Mouse (Mus musculus): ENCODE results near the gene Gck.
"Not testable (repeated sequence)": the region's sequence is repeated elsewhere in the genome, so short reads cannot be mapped to it uniquely, and the experiment has no call there.

Gck gene

DNA sequence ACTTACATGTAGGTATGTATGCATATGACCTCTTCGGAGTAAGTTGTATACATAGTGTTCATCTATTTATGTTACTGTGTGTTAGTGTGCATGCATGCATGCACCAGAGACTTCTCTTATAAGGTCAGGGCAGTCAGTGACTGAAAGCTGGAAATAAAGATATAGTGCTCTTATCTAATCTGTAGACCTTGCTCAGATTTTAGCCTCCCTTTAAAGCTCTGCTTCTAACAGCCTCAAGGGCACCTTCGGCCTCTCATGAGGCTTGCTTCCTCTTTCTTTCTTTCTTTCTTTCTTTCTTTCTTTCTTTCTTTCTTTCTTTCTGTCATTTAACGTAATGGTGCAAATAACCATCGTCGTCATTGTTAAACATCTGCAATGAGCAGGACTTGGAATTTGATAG, 4.6 kb upstream of the Gck start:
- DNase-seq: no peak

DNA sequence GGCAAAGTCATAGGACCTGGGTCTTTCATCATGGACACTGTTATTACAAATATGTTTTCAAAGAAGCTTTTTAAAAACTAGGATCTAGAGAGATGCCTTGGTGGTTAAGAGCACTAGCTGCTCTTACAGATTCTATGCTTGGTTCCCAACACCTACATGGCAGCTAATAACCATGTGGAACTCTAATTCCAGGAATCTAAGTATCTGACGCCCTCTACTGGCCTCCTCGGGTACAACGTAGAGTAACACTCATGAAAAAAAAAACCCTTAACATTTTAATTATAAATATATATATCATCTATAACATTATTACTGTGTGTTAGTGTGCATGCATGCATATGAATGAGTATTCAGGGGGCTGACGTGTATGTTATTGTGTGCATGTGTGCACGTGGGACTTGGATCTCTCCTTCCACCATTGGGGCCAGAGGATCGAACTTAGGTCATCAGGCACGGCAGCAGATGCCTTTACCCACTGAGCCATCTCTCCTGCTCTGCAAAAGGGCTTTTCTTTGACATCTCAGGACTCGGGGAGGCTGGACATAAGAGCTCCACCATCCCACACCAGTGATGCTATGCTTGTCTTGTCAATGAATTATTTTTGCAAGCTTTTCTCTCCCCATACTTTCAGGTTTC, 3.4 kb upstream of the Gck start:
- DNase-seq: no peak

DNA sequence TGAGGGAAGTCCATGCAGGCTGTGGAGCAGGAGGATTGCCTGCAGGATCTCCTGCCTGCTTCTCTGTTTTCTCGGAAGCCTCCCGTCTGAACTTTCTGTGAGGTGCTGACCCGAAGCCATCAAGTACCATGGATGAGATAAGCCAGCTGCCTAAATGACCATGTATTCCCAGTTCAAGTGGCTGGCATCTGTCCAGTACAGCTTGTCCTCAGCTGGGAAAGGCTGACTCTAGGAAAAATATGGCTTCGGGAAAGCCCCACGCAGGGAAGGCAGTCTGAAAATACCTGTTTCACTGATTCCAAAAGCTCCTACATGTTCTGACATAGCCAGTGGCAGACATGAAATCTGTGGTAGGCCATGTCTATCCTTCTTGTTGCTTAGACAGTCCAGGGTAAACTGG, 2.6 kb upstream of the Gck start:
- no peak for DNase-seq

DNA sequence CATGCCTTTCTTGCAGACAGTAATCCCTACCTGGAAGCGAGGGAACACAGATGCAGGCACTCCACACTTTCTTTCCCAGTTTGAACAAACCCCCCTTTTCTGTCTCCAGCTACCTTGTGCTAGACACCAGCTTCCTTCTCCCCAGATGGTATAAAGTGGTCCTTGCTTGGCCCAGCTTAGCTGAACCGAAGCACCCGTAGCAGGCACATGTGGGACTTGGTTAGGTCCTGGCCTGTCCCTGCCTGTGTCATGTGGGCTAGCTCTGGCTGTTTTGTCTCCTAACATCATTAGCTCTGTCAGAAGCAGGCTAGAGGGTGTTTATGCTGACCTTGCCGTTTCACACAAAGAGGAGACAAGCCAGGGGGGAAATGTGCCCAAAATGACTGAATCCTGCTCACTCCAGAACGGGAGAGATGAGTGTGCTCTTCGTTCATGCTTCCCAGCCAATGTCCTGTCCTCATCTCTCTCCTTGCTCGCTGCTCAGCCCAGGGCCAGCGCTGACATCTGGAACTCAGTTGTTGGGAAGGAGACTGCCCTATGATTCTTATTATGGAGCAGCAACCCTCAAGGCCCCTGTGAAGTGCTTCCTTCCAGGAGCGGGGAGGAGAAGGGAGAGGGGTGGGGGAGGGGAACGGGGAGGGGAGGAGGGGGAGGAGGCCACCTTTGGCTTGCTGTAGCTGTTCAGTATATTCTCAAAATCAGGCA, 1.2 kb downstream of the Gck start:
- no peak for DNase-seq

DNA sequence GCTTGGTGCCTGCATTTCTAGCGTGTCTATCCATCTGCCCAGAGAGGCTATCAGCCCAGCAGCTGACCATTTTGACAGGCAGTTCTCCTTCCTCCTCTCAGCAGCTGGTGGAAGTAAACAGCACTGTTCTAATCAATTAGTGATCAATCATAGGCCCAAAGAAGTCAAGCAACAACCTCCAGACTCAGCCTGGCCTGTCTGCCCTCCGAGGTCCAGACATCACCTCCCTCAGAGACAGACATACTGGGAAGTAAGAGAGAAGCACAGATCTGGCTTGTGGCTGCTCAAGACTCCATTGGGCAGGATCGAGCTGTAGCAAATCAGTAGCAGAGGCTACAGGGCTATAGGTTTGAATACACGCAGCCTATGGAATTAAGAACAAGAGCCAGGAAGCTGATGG, 2.1 kb downstream of the Gck start:
- no peak for DNase-seq

DNA sequence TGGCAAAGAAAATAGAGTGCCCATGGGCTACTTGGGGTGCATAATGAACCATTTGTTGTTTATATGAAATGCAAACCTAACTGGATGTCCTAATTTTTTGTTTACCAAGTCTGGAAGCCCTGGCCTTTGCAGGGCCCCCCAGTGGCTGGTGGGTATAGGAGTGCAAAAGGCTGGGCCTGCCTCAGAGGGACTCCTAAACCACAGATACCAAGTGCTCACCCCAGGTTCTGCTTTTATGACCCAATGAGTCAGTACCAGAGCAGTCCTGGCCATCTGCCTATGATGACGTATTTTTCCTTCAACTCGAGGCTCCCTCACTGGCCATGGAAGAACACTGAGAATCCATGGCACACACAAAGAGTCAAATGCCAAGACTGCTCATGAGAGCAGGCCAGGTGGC, 4.8 kb downstream of the Gck start:
- DNase-seq: no peak

DNA sequence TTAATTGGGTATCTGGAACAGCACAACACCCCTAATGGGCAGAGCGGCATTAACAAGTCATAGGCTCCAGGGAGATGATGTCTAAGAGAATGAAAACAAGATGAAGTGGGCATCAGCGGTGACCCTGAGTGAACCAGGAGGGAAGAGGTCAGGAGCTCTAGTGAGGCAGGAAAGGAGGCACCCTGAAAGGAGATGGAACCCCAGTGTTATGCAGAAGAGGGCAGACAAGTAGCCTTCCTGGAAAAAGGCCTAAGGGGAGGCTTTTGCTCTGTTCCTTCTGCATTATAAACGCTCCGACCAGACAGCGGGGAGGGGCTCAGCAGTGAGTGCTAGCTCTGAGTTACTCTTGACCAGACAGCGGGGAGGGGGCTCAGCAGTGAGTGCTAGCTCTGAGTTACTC, 6.9 kb downstream of the Gck start:
- no peak for DNase-seq

DNA sequence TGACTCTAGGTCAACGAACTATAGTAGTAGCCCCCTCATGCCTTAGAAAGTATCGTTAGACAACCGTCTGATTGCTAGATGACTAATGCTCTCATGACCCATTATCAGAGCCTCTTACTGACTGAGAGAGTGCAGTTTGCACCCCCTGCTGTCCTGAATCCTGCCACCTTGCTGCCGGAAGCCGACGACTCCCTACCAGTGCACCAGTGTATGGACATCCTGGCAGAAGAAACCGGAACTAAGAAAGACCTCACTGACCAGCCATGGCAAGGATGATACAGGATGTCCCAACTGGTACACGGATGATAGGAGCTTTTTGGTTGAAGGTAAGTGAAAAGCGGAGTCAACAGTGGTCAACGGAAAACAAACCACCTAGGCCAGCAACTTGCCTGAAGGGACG, 15.3 kb downstream of the Gck start:
- DNase-seq: not testable (repeated sequence)

DNA sequence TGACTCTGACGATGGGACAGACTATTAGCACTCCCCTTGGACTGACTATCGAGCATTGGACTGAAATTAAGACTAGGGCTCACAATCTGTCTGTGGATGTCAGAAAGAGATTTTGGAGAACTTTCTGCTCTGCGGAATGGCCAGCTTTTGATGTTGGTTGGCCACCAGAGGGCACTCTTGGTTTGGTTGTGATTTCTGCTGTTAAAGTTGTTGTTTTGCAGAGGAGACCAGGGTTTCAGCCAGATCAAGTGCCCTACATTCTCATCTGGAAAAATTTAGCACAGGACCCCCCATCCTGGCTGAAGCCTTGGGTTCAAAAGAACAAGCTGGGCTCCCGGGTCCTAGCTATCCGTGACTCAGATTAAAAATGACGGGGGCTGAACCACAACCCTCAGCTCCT, 17.9 kb downstream of the Gck start:
- DNase-seq: peak in 1 of 2 experiments; percentile 22

DNA sequence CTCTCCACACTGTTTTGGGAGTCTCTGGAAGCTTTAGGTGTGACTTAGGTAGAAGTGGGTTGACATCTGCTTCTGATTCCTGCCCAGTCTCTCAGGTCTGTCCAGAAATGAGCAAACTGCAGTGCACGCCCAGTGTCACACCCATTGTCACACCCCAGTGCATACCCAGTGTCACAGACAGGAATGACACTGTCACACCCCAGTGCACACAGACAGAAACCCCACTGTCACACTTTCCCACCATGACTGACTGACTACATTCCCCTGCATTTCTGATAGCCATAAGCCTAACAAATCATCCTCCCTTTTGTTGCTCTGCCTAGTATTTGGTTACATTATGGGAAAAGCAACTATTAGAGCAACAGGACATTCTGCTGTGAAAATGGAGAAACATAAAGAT, 19.3 kb downstream of the Gck start:
- DNase-seq: no peak

DNA sequence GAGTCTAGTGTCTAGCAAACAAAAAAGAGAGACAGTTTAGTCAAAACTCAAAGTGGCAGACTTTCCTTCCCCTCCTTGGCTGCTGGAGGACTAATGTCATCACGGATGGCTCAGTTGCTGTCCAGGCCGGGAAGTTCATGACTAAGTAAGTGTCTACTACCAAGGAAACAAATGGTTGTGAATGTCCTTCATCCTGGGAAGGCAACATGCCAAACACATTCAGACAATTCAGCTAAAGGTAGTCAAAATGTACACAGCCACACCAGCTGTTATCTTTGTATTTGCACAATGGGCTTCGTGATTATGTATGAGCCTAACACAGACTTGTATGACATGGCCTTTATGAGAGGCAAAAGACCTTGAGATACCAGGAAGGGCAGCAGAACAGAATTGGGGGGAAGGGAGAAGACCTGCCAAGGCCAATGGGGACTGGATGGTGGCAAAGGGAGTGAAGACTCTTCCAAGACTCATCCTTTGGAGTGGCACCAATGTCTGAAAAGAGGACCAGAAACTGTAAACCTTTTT, 23.1 kb downstream of the Gck start:
- no peak for DNase-seq

DNA sequence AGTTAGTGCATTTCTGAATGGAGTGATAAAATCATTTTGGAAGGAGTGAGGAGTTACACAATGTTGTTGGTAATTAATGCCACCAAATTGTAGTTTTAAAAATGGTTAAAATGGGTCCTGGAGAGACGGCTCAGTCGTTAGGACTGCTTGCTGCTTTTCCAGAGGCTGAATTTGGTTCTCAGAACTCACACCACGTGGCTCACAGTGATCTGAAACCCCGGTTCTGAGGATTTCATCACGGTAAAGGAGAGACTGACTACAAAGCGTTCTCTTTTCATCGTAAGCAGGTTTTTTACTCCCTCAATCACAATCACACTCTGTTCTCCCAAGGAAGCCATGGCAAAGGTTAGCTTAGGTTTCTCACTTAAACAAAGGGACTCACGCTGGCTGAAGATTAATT, 25.2 kb downstream of the Gck start:
- DNase-seq: no peak

DNA sequence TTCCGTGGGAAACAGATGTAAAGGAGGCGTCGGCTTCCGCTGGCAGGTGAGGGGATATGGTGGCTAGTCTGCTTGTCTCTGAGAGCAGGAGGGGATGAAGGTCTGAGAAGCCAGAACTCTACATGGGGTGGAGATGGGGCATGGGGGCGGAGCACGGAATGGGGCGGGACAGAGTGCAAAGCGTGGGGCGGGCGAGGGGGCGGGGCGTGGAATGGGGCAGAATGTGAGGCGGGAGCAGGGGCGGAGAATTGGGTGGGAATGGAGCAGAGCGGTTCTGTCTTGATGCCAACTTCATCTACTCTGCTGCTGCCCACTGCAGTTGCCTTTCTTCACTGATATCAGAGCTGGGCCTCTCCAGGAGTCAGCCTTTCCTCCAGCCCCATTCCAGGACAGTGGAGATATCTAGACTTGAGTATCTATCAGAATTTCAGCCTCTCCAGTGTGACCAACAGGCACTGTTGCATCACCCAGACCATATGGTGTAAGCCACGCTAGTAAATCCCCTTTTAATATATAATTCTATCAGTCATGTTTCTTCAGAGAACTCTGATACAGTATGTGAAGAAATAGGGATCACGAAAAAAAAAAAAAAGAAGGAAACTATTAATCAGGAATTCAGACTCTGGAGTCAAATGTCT, 29.4 kb downstream of the Gck start:
- DNase-seq: peak; percentile 16 to 33

DNA sequence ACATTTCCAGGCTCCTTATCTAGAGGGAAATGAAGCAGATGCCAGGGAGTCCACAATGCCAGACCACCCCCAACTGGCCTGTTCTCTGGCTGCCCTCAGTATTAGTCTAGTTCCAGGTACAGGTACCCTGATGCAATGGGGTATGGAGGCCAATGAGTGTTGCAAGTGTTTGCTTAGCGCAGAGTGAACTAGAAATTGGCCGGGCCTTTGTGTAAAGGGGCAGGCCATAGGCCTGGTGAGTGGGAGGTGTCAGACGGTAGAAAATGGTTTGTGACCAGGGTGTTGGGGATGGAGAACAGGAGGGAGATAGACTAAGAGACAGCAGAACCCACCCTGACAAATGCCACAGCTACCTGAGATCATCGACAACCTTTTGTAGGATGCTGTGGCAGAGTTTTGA, 30.3 kb downstream of the Gck start:
- DNase-seq: no peak

DNA sequence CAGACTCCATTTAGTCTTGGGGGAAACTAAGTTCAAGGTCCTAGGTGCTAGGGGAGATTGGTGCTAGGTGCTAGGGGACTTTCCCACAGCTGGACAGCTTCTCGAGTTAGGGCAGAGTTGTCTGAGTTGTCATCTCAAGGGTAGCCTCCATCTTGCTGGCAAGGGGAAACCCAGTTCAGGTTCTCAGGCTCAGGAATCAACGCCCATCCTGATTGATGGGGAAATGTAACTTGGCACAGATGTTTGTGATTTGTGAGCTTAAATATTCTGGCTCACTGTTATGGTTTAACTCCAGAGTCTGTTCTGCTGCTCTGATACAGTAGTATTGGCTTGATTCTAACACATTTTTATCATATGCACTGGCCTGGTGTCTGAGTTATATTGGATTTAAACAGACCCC, 31.8 kb downstream of the Gck start:
- no peak for DNase-seq

DNA sequence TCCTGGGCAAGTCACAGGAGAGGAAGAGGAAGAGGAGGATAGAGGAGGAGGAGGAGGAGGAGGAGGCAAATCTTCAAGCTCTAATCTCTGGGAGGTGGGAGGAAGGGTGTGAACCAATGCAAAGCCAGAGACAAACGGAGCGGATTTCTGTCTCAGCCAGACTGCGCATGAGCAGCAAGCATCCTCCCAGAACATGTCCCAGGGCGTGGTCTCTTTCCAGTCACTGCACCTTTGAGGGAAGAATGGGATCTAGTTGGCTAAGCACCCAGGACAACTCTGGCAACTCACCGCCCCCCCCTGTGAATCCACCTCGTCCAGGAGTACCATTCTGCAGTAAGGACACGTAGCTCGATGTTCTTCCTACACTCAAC, 33.7 kb downstream of the Gck start:
- DNase-seq: no peak

DNA sequence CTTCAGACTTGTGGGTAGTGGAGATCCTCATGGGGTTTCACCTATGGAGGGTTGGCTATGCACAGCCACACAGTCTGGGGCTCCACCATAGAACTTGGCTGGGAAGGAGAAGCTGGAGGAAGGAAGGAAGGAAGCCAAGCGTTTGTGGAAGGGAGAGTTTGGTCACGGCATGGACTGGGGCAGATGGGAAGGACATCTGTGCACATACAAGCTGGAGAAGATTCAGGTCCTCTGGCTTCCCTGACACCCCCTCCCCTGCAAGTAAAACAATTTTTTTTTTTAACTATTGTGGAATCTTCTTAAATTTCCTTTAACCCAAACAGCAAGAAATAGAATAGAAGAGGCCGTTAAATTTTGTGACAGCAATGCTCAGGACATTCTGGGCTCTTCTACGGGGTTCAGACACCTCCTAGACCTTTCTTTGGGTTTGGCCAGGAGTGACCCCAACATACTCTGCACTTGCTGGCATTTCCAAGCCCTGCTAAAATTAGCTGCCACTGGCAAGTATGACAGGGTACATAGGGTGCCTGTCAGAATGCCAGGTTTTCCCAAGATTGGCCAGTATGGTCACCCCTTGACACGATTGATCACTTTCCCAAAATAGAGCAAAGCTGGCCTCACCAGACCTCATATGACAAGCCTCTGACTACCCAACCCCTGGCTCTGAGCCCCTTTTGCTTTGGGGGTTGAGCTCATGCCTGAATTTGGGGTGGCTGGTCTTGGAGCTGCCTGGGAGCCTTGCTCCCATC, 34.3 kb downstream of the Gck start:
- no peak for DNase-seq

DNA sequence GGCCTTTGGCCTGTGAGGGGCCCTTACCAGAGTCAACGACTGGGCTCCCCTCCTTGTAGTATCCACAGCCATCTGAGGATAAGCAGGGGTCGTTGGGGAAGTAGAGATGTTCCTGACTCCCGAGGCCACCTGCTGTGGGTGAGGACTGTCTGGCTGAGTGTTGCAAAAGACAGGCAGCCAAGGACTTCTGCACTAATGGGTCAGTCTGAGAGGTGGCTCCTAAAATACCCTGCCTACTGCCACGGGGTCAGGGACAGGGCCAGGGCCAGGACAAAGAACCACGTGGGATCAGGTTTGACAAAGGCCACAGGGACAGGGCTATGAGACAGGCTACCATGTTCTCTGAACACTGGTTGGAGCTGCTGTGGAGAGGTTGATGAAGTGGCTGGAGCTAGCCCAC, 34.9 kb downstream of the Gck start:
- no peak for DNase-seq

DNA sequence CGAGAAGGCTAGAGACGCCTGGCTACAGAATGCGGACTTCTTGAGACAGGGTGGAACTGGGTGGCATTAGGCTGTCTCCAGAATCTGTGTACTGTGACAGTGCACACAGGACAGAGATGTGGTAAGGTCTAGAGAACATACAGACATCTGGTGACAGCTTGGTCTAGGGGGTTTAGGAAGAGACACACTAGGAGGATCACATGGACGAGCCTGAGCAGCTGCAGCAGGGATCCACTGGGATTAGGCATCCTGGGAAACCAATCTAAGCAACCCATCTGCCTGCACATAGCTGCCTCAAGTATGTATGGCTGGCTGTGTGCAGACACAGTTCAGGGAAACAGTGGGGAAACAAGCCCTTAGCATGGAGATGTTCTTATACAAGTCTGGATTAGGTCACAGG, 35.9 kb downstream of the Gck start:
- no peak for DNase-seq

DNA sequence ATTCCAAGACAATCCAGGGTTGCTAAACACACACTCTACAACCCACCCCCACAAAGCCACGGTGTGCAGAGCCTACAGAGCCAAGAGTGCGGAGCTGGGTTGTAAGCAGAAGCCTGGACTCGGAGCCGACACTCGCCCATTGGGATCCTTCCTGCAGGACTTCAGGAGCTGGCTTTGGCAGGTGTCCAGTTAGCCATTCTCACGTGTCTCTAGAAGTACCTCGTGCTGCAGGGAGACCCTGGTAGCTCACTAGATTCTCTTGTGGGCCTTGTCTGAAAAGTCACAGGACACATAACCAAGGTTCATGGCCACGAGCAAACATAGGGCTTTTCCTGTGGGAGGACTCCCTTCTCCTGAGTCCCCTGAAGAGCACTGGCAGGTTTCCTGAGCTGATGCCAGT, 36.6 kb downstream of the Gck start:
- no peak for DNase-seq

DNA sequence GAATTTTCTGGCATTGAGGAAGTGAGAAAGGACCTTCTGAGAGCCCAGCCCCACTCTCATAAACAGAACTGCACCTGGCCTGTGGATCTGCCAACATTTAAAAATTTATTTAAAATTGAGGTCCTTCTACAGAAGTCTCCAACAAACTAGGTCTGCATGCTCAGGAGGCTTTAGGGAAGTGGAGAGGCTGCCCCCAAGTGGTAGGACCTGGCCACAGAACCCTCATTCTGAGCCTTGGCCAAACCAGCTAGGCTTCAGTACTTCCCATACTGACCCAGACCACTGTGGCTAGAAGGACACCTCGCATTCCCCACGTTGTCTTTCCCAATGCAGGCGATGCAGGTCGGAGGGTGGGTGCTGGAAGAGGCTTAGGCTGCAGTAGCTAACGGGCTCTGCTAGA, 37.2 kb downstream of the Gck start:
- DNase-seq: peak; percentile 36 to 40

DNA sequence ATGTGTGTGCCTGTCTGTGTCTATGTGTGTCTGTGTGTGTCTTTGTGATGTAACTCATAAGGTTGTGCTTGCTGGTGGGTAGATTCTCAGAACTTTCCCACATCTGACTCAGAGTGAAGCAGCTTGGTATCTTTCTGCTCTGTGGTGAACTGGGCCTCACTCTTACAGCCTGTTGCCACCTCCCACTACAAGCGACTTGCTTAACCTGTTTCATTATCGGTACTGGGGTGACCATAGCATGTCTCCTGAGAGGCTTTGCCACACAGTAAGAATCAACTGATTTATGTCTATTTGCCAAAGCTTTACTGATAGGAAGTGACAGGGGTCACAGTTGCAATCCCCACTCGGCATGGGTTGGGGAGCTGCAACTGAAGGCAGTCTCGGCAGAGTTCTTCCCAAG, 41.2 kb downstream of the Gck start:
- DNase-seq: no peak

DNA sequence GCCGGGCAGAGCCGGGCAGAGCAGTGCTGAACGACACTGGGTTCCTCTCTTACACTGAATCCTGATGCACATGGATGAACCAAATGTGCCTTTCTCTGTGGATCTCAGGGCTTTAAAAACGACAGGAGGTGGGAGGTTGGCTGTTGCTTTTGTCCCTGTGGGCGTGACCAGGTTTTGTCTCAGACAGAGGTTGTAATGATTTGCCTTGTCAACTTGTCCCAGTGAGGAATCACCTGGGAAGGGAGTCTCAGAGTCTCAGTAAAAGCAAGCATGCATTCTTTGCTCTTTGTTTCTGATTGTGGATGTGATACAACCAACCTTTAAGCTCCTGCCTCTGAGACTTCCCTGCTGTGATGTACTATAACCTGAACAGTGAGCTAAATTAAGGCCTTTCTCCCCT, 42.8 kb downstream of the Gck start:
- no peak for DNase-seq

All from thymus, postnatal 36 days (tissue).